Mouse (Mus musculus) inflammation-experienced regulatory T-cells (primary cell): ENCODE results near the gene Scgb1b2. TPM values are rescaled to one million over a fixed set of nuclear protein-coding genes. Genes with fewer than 3 reads are reported as not detected.

Experiments used
- polyA plus RNA-seq, 2 experiments: library from polyadenylated mRNA; unstranded; fragments of 100-300 nt; shearing (Covaris generic); gene quantifications; one replicate each; pipeline ENCODE4 v1.2.1; 2017

Gene Scgb1b2
- not detected for polyA plus RNA-seq

GRCm38 (mm10) chr7:31291721-31292120 lies at the start of gene Scgb1b2:
Gene Scgb1b2, minus strand, starts transcription at chr7:31291821.

GRCm38 (mm10) chr7:31290208-31290607 lies 1.4 kb downstream of the Scgb1b2 start, which contains the start of gene Scgb2b2:
Gene Scgb2b2, plus strand, starts transcription at chr7:31290508.

Other genes starting within 250 kb of the Scgb1b2 start
- 1,000 to 10,000 TPM; 1,742 to 2,151 TPM for gene Fxyd5, start 249.3 kb downstream of the Scgb1b2 start, polyA plus RNA-seq
- under 1 TPM in 1 of 2 experiments, not detected in 1; 0.48 TPM for gene Fxyd7, start 240.4 kb downstream of the Scgb1b2 start, polyA plus RNA-seq
- gene Fxyd1, start 234.6 kb downstream of the Scgb1b2 start, polyA plus RNA-seq = 1 to 10 TPM in 1 of 2 experiments, under 1 TPM in 1; 0.64 to 1.1 TPM
- gene Lgi4, start 232.5 kb downstream of the Scgb1b2 start, polyA plus RNA-seq = under 1 TPM; 0.27 to 0.71 TPM
- 10 to 100 TPM in 1 of 2 experiments, under 1 TPM in 1; 0.91 to 12.9 TPM for gene Fxyd3, start 215.1 kb downstream of the Scgb1b2 start, polyA plus RNA-seq
- 1 to 10 TPM; 3.8 to 8.1 TPM for gene Hpn, start 176.5 kb downstream of the Scgb1b2 start, polyA plus RNA-seq
- gene Scn1b, start 164.8 kb downstream of the Scgb1b2 start, polyA plus RNA-seq = 1 to 10 TPM in 1 of 2 experiments, under 1 TPM in 1; 0.55 to 2.5 TPM
- gene Gramd1a, start 135.9 kb downstream of the Scgb1b2 start, polyA plus RNA-seq = 100 to 1,000 TPM; 303 to 707 TPM
- not detected for gene Scgb2b2, start 1.3 kb downstream of the Scgb1b2 start, polyA plus RNA-seq
- not detected for gene Scgb2b3, start 70.3 kb upstream of the Scgb1b2 start, polyA plus RNA-seq
- gene Scgb1b3, start 83.8 kb upstream of the Scgb1b2 start, polyA plus RNA-seq = not detected